Mouse (Mus musculus): ENCODE measurements around the gene Tmub2. TPM values are rescaled to one million over a fixed set of nuclear protein-coding genes. Genes with fewer than 3 reads are reported as not detected.
"Not testable (repeated sequence)": the region's sequence is repeated elsewhere in the genome, so short reads cannot be mapped to it uniquely, and the experiment has no call there.

Gene Tmub2
- polyA plus RNA-seq, 1 experiment from 2014 or later = 73.4 TPM

DNA sequence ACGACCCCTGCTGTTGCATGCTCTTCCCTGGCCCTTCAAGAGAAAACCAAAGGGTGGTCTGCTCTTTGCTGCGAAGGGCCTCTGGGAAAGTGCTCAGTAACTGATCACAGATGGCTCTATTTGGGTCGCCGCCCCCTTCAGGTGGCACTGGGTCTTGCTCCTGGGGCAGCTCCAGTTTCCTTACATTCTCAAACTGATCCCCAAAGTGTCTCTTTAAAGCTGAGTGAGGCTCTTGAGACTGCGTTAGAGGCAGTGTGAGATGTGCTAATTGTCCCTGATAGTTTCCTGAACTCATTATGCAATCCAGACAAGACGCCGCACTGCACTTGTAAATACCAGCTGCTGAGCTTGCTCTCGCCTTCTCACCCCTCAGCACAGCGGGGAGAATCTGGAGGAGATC is 27.2 kb upstream of the Tmub2 start:
- Histone ChIP-seq H3K4me1 (peaks cover 12% of the 10 kb centered on the region; the same call in 1 of the 2 replicates), H3K9me3 (no peaks in the 10 kb centered on the region), H3K4me3 (no peak overlapping the region), H3K27me3 (no peaks in the 10 kb centered on the region), H3K27ac (replicated peaks) (peak overlapping the region; percentile 24; the same call in 1 of the 2 replicates), H3K36me3 (no peaks in the 10 kb centered on the region), H3K9ac (replicated peaks) (no peak overlapping the region), H3K4me2 (replicated peaks) (no peak overlapping the region)
- WGBS = 22% methylated on average over 9 of the region's 9 CpGs
- ATAC-seq (replicated peaks) = 0 out of 2 replicates have a peak, but pooled peaks have one; percentile 8

DNA sequence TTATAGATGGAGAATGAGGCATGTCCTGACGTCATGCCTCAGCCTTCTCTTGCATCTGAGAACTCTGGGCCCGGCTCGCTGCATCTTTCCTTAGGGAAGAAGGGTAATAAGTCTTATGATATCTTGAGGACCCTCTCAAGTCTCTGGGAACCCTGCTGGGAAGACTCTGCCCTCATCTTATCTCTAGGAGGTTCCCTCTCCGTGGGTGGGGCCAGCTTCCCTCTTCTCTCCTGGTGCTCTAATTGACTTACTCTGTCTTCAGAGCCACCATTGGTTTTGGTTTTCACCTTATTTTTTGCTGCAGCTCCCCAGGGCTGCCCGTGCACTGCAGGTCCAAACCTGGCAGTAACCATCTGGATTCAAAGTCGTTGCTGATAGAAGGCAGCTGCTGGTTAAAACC is 26.6 kb upstream of the Tmub2 start:
- no peaks in the 10 kb centered on the region for H3K9me3 ChIP-seq
- ATAC-seq (replicated peaks) = no peak
- H3K27me3 ChIP-seq = no peaks in the 10 kb centered on the region
- H3K4me3 ChIP-seq = no peak overlapping the region
- peak overlapping the region; percentile 24; the same call in 1 of the 2 replicates for H3K27ac ChIP-seq (replicated peaks)
- no peaks in the 10 kb centered on the region for H3K36me3 ChIP-seq
- no peak overlapping the region for H3K4me2 ChIP-seq (replicated peaks)
- H3K9ac ChIP-seq (replicated peaks) = no peak overlapping the region
- WGBS = 78% methylated on average over 6 of the region's 6 CpGs
- peaks cover 12% of the 10 kb centered on the region; the same call in 1 of the 2 replicates for H3K4me1 ChIP-seq

DNA sequence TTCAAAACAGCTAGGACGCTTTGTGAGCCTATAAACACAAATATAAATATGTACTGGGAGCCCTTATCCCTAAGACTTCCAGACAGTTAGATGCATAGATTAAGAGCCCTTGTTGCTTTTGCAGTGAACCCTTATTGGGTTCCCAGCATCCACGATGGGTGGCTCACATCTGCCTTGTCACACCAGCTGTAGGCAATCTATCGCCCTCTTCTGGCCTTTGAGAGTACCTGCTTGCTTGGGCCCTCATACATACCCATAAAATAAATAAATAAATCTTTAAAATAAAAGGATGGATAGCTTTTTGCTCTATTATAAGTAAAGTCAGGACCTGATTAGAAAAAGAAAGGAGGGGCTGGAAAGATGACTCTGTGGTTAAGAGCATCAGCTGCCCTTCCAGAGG is 26.2 kb upstream of the Tmub2 start:
- H3K36me3 ChIP-seq = no peaks in the 10 kb centered on the region
- no peaks in the 10 kb centered on the region for H3K9me3 ChIP-seq
- H3K27ac ChIP-seq (replicated peaks) = no peak overlapping the region
- H3K4me2 ChIP-seq (replicated peaks) = no peak overlapping the region
- H3K9ac ChIP-seq (replicated peaks) = no peak overlapping the region
- no peaks in the 10 kb centered on the region for H3K27me3 ChIP-seq
- peaks cover 12% of the 10 kb centered on the region; the same call in 1 of the 2 replicates for H3K4me1 ChIP-seq
- no peak overlapping the region for H3K4me3 ChIP-seq
- 88% methylated on average over 3 of the region's 3 CpGs for WGBS
- ATAC-seq (replicated peaks) = no peak

DNA sequence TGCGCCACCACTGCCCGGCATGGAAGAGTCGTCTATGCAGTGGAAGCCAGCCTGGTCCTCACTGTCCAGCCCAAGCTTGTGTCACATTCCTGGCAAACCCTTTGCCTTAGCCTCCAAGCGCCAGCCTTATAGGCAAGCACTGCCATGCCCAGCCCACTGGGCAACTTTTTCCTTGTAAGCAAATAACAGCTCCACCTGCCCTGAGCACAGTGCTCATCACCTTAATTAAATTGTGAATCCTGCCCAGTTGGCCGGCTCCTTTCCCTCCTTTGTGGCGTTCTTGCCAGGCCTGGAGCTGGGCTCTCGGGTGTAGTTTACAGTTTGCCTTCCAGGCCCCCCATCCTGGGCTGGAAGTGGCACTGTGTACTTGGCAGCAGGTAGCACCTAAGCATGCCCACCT is 21.5 kb upstream of the Tmub2 start:
- Histone ChIP-seq H3K36me3 (no peaks in the 10 kb centered on the region), H3K4me3 (no peak overlapping the region)
- ATAC-seq (replicated peaks) = no peak

DNA sequence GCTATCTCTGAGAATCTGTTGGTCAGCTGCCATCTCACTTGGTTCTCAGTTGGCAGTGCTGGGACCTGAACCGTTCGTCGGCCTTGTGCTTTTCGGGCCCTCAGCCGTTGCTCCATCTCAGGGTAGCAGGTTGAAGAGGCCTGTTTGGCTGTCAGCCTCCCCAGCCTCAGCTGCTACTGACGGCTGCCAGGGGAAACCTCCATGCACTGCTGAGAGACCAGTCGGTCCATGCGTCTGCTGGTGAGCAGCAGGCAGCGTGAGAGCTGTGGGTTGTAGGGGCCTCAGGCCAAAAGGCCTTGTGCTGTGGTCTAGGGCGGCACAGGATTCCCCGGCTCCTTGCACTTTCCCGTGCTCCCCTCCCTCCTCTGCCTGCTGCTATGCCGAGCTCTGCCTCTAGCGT is 18.9 kb upstream of the Tmub2 start:
- no peak overlapping the region for H3K4me2 ChIP-seq (replicated peaks)
- no peak overlapping the region for H3K9ac ChIP-seq (replicated peaks)
- no peak overlapping the region for H3K27ac ChIP-seq (replicated peaks)
- no peaks in the 10 kb centered on the region for H3K9me3 ChIP-seq
- WGBS = 62% methylated on average over 14 of the region's 14 CpGs
- peaks cover 5% of the 10 kb centered on the region for H3K4me1 ChIP-seq
- H3K36me3 ChIP-seq = no peaks in the 10 kb centered on the region
- no peak for ATAC-seq (replicated peaks)
- no peaks in the 10 kb centered on the region for H3K27me3 ChIP-seq
- H3K4me3 ChIP-seq = no peak overlapping the region

More for the DNA sequence above, 21.5 kb upstream of the Tmub2 start:
- H3K27me3 ChIP-seq = no peaks in the 10 kb centered on the region
- H3K9me3 ChIP-seq = no peaks in the 10 kb centered on the region
- 89% methylated on average over 7 of the region's 7 CpGs for WGBS
- H3K27ac ChIP-seq (replicated peaks) = no peak overlapping the region
- no peak overlapping the region for H3K9ac ChIP-seq (replicated peaks)
- no peak overlapping the region for H3K4me2 ChIP-seq (replicated peaks)
- H3K4me1 ChIP-seq = peaks cover 5% of the 10 kb centered on the region

DNA sequence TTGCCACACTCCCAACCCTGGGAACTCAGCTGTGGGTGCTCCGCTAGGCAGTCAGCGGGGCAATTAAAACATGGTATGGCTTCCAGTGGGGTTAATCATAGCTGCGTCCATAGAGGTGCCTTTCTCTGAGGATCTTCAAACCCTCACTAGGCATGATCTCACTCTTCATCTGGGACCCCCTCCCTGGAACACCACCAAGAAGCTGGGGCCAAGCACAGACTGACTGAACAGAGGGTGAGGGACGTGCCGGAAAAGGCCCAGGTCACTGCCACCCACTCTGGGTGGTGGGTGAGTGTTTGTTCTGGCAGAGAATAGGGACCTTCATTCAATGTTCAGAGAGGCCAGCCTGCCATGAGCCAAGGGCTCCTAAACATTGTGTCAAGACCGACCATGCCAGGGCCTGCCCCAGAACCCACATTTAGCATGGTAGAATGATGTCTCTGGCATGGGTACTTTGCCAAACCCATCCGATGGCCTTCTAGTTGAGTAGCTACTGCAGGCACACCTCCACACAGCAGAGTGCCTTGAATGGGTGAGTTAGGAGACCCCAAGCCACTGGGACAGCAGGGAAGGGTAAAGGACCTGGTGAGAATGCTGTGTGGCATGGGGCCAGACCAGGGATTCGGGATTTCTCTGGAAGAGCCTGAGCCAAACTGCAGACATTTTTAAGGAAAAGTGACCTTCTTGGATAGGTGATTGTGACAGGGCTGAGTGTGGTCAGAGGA is 17.9 kb upstream of the Tmub2 start:
- no peak overlapping the region for H3K4me2 ChIP-seq (replicated peaks)

DNA sequence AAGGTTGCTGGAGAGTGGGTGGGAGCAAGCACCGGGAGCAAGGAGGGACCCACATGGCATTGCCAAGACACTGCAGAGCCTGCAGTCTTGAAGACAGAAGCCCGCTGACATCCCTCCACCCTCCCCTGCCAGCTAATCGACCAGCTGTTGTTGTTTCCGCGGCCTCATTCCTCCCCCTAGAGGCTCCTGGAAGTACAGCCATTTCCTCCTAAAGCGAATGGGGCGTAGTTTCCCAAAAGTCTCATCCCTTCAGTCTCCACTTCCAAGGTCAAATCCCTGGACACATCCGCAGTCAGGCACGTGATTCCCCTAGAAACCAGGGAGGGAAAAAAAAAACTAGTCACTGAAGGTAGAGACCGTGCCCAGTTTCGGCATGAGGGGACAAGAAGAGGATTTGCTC is 17.3 kb upstream of the Tmub2 start:
- Histone ChIP-seq H3K4me2 (replicated peaks) (no peak overlapping the region), H3K9ac (replicated peaks) (no peak overlapping the region), H3K4me1 (peaks cover 5% of the 10 kb centered on the region), H3K36me3 (no peaks in the 10 kb centered on the region), H3K27me3 (no peaks in the 10 kb centered on the region), H3K9me3 (no peaks in the 10 kb centered on the region), H3K27ac (replicated peaks) (peak overlapping the region; percentile 35; the same call in 1 of the 2 replicates), H3K4me3 (no peak overlapping the region)
- WGBS = 9% methylated on average over 11 of the region's 11 CpGs
- peak; percentile 81 for ATAC-seq (replicated peaks)

More for the DNA sequence above, 17.9 kb upstream of the Tmub2 start:
- no peaks in the 10 kb centered on the region for H3K27me3 ChIP-seq
- peak overlapping the region; percentile 35; the same call in 1 of the 2 replicates for H3K27ac ChIP-seq (replicated peaks)
- H3K36me3 ChIP-seq = no peaks in the 10 kb centered on the region
- WGBS = 81% methylated on average over 8 of the region's 8 CpGs
- H3K4me1 ChIP-seq = peaks cover 5% of the 10 kb centered on the region
- H3K9ac ChIP-seq (replicated peaks) = no peak overlapping the region
- no peak overlapping the region for H3K4me3 ChIP-seq
- ATAC-seq (replicated peaks) = peak; percentile 48; the same call in 1 of the 2 replicates
- H3K9me3 ChIP-seq = no peaks in the 10 kb centered on the region

DNA sequence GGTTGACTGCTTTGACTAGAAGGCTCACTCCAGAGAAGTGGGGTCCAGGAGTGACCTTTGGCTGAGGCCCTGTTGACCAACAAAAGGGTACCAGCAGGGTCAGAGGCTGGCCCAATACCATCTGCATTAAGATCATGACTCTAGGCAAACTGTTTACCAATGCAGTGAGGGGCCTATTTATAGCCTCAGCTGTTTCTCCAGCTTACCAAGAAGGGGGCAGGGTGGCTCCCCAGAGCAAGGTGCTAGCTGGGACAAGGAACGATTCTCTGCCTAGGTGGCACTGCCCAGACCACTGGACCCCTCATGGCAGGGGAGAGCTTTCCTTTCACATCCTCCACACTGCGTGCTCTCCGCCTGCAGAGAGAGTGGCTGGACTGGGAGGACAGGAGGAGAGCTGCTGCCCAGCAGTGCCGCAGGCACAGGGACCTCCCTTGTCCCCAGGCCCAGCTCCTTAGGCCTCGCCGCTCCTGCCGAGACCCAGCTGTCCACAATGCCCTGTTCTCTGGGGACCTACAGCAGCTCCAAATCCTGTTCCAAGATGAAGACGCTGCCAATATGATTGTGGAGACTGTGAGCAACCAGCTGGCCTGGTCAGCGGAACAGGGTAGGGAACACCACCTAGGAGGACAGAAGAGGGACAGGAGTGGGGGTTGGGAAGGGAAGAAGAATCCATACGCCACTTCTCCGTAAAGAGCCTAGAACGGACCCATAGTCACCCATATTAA is 16.0 kb upstream of the Tmub2 start, which contains the start of gene Asb16:
TSS of gene Asb16 (plus strand) at position 224 of the 725 bp plus-strand sequence.
- 87% methylated on average over 12 of the region's 12 CpGs for WGBS

DNA sequence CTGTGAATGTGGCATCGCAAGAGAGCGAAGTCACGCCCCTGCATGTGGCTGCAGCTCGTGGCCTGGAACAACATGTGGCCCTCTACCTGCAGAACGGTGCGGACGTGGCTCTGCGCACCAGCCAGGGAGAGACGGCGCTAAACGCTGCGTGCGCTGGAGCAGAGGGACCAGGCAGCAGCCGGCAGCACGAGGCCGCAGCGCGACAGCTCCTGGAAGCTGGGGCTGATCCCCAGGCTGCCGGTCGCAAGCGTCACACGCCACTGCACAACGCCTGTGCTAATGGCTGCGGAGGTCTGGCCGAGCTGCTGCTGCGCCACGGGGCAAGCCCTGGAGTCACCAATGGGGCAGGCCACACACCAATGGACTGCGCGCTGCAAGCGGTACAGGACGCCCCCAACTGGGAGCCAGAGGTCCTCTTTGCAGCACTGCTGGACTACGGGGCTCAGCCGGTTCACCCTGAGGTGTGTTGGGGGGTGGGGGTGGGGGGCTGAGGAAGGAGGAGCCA is 8.3 kb upstream of the Tmub2 start:
- Histone ChIP-seq H3K27ac (replicated peaks) (no peak overlapping the region), H3K36me3 (no peaks in the 10 kb centered on the region), H3K9ac (replicated peaks) (peak overlapping the region; percentile 44), H3K27me3 (0 out of 2 replicates have a peak, but pooled peaks cover 9% of the 10 kb centered on the region), H3K9me3 (no peaks in the 10 kb centered on the region), H3K4me1 (peaks cover 7% of the 10 kb centered on the region), H3K4me2 (replicated peaks) (peak overlapping the region; percentile 68), H3K4me3 (peak overlapping the region; percentile 37)
- WGBS = 2% methylated on average over 33 of the region's 33 CpGs
- 0 out of 2 replicates have a peak, but pooled peaks have one; percentile 48 for ATAC-seq (replicated peaks)

More for the DNA sequence above, 16.0 kb upstream of the Tmub2 start, which contains the start of gene Asb16:
- Histone ChIP-seq H3K4me2 (replicated peaks) (no peak within 1 kb of the TSS), H3K4me3 (no peak within 1 kb of the TSS), H3K27me3 (no peaks in the 10 kb centered on the region), H3K9ac (replicated peaks) (no peak within 1 kb of the TSS), H3K36me3 (no peaks in the 10 kb centered on the region), H3K9me3 (no peaks in the 10 kb centered on the region), H3K27ac (replicated peaks) (no peak within 1 kb of the TSS), H3K4me1 (peaks cover 5% of the 10 kb centered on the region)
- no peak for ATAC-seq (replicated peaks)

DNA sequence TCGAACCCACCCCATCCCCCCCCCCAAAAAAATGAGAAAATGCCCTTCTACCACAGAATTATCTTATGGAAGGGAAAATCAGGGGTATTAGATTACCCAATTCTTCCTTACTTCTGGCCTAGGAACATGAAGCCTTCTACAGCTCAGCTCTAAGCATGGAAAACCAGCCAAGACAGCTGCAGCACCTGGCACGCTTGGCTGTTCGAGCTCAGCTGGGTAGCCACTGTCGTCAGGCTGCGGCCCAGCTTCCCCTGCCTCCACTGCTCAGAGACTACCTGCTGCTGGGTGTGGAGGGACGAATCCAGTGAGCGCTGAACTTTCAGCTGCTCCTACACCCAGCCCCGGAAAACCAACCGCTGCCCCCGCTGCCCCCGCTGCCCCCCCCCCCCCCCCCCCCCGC is 7.0 kb upstream of the Tmub2 start:
- H3K27ac ChIP-seq (replicated peaks) = no peak overlapping the region
- WGBS = 45% methylated on average over 10 of the region's 12 CpGs

DNA sequence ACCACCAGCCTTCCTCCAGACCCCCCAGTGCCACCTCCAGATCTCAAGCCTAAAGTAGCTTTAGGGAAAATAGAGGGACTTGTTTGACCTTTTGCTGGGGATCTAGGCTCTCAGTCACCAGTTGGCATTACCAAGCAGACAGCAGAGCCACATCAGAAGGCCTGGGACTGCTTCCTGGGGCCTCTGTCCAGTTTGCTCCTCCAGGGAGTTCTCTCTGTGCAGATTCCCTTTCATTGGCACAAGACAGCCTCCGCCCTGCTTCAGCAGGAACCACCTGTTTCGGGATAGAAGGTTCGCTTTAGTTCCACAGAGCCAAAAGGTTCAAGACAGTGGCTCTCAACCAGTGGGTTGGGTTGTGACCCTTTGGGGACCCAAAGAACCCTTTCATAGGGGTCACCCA is 5.1 kb upstream of the Tmub2 start:
- 0 out of 2 replicates have a peak, but pooled peaks cover 9% of the 10 kb centered on the region for H3K27me3 ChIP-seq
- no peak overlapping the region for H3K9ac ChIP-seq (replicated peaks)
- no peak for ATAC-seq (replicated peaks)
- H3K4me3 ChIP-seq = no peak overlapping the region
- H3K4me1 ChIP-seq = peaks cover 10% of the 10 kb centered on the region
- no peaks in the 10 kb centered on the region for H3K9me3 ChIP-seq
- 93% methylated on average over 3 of the region's 3 CpGs for WGBS
- no peak overlapping the region for H3K4me2 ChIP-seq (replicated peaks)
- no peak overlapping the region for H3K27ac ChIP-seq (replicated peaks)
- H3K36me3 ChIP-seq = no peaks in the 10 kb centered on the region

More for the DNA sequence above, 7.0 kb upstream of the Tmub2 start:
- Histone ChIP-seq H3K9me3 (no peaks in the 10 kb centered on the region), H3K27me3 (0 out of 2 replicates have a peak, but pooled peaks cover 9% of the 10 kb centered on the region), H3K4me2 (replicated peaks) (no peak overlapping the region), H3K4me1 (peaks cover 7% of the 10 kb centered on the region), H3K36me3 (no peaks in the 10 kb centered on the region), H3K4me3 (no peak overlapping the region), H3K9ac (replicated peaks) (no peak overlapping the region)
- no peak for ATAC-seq (replicated peaks)

DNA sequence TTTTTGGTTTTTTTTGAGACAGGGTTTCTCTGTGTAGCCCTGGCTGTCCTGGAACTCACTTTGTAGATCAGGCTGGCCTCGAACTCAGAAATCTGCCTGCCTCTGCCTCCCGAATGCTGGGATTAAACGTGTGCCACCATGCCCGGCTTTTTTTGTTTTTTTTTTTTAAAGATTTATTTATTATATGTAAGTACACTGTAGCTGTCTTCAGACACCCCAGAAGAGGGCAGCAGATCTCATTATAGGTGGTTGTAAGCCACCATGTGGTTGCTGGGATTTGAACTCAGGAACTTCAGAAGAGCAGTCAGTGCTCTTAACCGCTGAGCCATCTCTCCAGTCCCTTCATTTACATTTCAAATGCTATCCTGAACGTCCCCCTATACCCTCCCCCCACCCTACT is 4.5 kb upstream of the Tmub2 start:
- H3K4me1 ChIP-seq = peaks cover 11% of the 10 kb centered on the region
- not testable (repeated sequence) for H3K9ac ChIP-seq (replicated peaks); H3K4me2 ChIP-seq (replicated peaks); H3K9me3 ChIP-seq; H3K4me3 ChIP-seq; H3K27me3 ChIP-seq; H3K27ac ChIP-seq (replicated peaks); ATAC-seq (replicated peaks); H3K36me3 ChIP-seq
- 69% methylated on average over 6 of the region's 6 CpGs for WGBS
